Mouse (Mus musculus) neural tube, embryonic 14.5 days (tissue): ENCODE data around the gene Mgat1. TPM values are rescaled to one million over a fixed set of nuclear protein-coding genes. Genes with fewer than 3 reads are reported as not detected.

ENCODE experiments used
- ATAC-seq: fragments of 200-750 bp; cut with Nextera tagmentation; 2 replicates; pipeline ENCODE4 v1.8.0; 2017; ENCODE audit warnings: low read depth, mild to moderate bottlenecking, moderate TSS enrichment, moderate library complexity
- H3K27ac ChIP-seq: fragments of 300-500 bp; sonication (generic); 2 replicates; pipeline ENCODE4 v1.5.1; 2014; ENCODE audit warnings: low read depth, mild to moderate bottlenecking, control low read depth, low read length, moderate library complexity, mixed read lengths
- H3K27me3 ChIP-seq: fragments of 300-500 bp; sonication (generic); 2 replicates; pipeline ENCODE4 v1.6.1; 2014; ENCODE audit warnings: low read length; ENCODE audit not compliant: control insufficient read depth, insufficient read depth
- H3K36me3 ChIP-seq: fragments of 300-500 bp; sonication (generic); 2 replicates; pipeline ENCODE4 v1.6.1; 2014; ENCODE audit warnings: low read length, mixed read lengths; ENCODE audit not compliant: control insufficient read depth, insufficient read depth
- H3K4me1 ChIP-seq: fragments of 300-500 bp; sonication (generic); 2 replicates; pipeline ENCODE4 v1.6.1; 2014; ENCODE audit warnings: low read length; ENCODE audit not compliant: control insufficient read depth, insufficient read depth
- H3K4me2 ChIP-seq: fragments of 300-500 bp; sonication (generic); 2 replicates; pipeline ENCODE4 v1.6.1; 2014; ENCODE audit warnings: mild to moderate bottlenecking, low read depth, low read length, control low read depth
- H3K4me3 ChIP-seq: fragments of 300-500 bp; sonication (generic); 2 replicates; pipeline ENCODE4 v1.5.1; 2014; ENCODE audit warnings: low read depth, low read length, control low read depth, mixed read lengths
- H3K9ac ChIP-seq: fragments of 300-500 bp; sonication (generic); replicated peaks from 2 replicates; pipeline ENCODE4 v1.6.1; 2014; ENCODE audit warnings: low read depth, mild to moderate bottlenecking, control low read depth, low read length, mixed read lengths
- H3K9me3 ChIP-seq: fragments of 300-500 bp; sonication (generic); 2 replicates; pipeline ENCODE4 v1.6.1; 2016; ENCODE audit warnings: low read length; ENCODE audit not compliant: control insufficient read depth
- WGBS: fragments of 180-500 bp; shearing (Covaris S2); extraction: QIAGEN DNeasy Blood & Tissue Kit; methylation state at CpG from one replicate; pipeline ENCODE4 v1.1.7; 2014; 5-methylcytosine and 5-hydroxymethylcytosine counted together
- polyA plus RNA-seq: library from polyadenylated mRNA; unstranded; fragments of >200 nt; fragmentation: Nextera tagmentation; extraction: Ambion mirVana; gene quantifications from 2 replicates; pipeline ENCODE4 v1.2.1, GENCODE M21; 2014

Mgat1 gene
- polyA plus RNA-seq, 1 experiment from 2014 or later: 22.6 TPM

GRCm38 (mm10) chr11:49246523-49246922, 2.5 kb downstream of the Mgat1 start:
- ATAC-seq: no peak
- Histone ChIP-seq H3K36me3 (no peaks in the 10 kb centered on the region), H3K4me2 (no peak overlapping the region), H3K9me3 (no peaks in the 10 kb centered on the region), H3K4me1 (peaks cover 16% of the 10 kb centered on the region; the same call in 1 of the 2 replicates), H3K27me3 (no peaks in the 10 kb centered on the region), H3K9ac (no peak overlapping the region), H3K4me3 (no peak overlapping the region), H3K27ac (no peak overlapping the region)
- 89% methylated on average over 4 of the region's 4 CpGs for WGBS

- Histone ChIP-seq H3K27ac (no peak overlapping the region), H3K4me2 (no peak overlapping the region), H3K9ac (no peak overlapping the region), H3K4me3 (no peak overlapping the region), H3K9me3 (no peaks in the 10 kb centered on the region), H3K4me1 (peaks cover 16% of the 10 kb centered on the region; the same call in 1 of the 2 replicates), H3K36me3 (no peaks in the 10 kb centered on the region), H3K27me3 (no peaks in the 10 kb centered on the region)
- no peak for ATAC-seq
- 47% methylated on average over 2 of the region's 2 CpGs for WGBS
These were observed 3.3 kb downstream of the Mgat1 start for GRCm38 (mm10) chr11:49247255-49247654.

GRCm38 (mm10) chr11:49248226-49248973, 4.4 kb downstream of the Mgat1 start:
- H3K4me3 ChIP-seq: no peak overlapping the region
- ATAC-seq: no peak
- H3K4me2 ChIP-seq: no peak overlapping the region
- peaks cover 16% of the 10 kb centered on the region; the same call in 1 of the 2 replicates for H3K4me1 ChIP-seq
- 74% methylated on average over 6 of the region's 6 CpGs for WGBS
- no peak overlapping the region for H3K27ac ChIP-seq
- no peak overlapping the region for H3K9ac ChIP-seq
- no peaks in the 10 kb centered on the region for H3K27me3 ChIP-seq
- no peaks in the 10 kb centered on the region for H3K36me3 ChIP-seq
- H3K9me3 ChIP-seq: no peaks in the 10 kb centered on the region

DNA sequence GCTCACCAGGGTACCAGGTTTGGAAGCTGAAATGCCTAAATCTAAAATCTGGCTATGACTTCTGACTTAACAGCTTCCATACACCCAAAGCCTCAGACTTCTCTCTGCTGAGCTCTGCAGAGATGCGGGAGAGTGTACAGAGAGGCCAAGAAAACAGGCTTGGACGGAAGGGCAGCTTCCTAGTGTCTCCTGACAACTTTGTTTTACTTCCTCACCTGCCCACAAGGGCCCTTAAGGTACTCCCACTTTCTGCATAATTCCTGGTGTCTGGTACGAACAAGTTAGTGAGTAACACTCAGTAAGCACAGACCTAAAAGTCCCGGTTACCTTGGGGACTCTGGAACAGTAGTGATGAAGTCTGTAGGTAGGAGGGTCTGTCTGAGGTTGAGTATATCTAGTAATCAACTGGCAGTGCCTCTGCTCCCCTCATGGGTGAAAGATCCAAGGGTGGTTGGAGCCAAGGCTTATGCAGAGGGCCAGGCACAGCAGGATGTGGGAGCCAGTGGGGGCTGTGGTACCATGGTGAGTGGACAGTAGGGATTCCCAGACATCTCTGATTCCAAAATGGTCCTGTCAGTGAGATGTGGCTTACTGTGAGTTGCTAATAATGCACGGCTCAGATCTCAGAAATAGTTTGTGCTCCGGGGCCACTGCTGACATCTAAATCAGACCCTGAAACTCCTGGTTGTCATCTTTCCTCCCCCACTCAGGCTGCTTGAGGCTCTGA, 5.1 kb downstream of the Mgat1 start:
- no peak overlapping the region for H3K27ac ChIP-seq
- H3K4me1 ChIP-seq: peaks cover 16% of the 10 kb centered on the region; the same call in 1 of the 2 replicates

GRCm38 (mm10) chr11:49249811-49250421, 5.9 kb downstream of the Mgat1 start:
- Histone ChIP-seq H3K9ac (peak overlapping the region; percentile 65), H3K4me1 (peaks cover 16% of the 10 kb centered on the region; the same call in 1 of the 2 replicates), H3K27ac (peak overlapping the region; percentile 69), H3K27me3 (no peaks in the 10 kb centered on the region), H3K9me3 (no peaks in the 10 kb centered on the region), H3K4me2 (peak overlapping the region; percentile 81), H3K36me3 (no peaks in the 10 kb centered on the region), H3K4me3 (peak overlapping the region; percentile 53)
- no peak; the same call in 1 of the 2 replicates for ATAC-seq
- WGBS: 37% methylated on average over 10 of the region's 10 CpGs

More for the DNA sequence above, 5.1 kb downstream of the Mgat1 start:
- H3K9me3 ChIP-seq: no peaks in the 10 kb centered on the region
- no peaks in the 10 kb centered on the region for H3K27me3 ChIP-seq
- ATAC-seq: no peak
- 83% methylated on average over 6 of the region's 6 CpGs for WGBS
- H3K36me3 ChIP-seq: no peaks in the 10 kb centered on the region
- no peak overlapping the region for H3K4me3 ChIP-seq
- no peak overlapping the region for H3K4me2 ChIP-seq
- H3K9ac ChIP-seq: no peak overlapping the region

DNA sequence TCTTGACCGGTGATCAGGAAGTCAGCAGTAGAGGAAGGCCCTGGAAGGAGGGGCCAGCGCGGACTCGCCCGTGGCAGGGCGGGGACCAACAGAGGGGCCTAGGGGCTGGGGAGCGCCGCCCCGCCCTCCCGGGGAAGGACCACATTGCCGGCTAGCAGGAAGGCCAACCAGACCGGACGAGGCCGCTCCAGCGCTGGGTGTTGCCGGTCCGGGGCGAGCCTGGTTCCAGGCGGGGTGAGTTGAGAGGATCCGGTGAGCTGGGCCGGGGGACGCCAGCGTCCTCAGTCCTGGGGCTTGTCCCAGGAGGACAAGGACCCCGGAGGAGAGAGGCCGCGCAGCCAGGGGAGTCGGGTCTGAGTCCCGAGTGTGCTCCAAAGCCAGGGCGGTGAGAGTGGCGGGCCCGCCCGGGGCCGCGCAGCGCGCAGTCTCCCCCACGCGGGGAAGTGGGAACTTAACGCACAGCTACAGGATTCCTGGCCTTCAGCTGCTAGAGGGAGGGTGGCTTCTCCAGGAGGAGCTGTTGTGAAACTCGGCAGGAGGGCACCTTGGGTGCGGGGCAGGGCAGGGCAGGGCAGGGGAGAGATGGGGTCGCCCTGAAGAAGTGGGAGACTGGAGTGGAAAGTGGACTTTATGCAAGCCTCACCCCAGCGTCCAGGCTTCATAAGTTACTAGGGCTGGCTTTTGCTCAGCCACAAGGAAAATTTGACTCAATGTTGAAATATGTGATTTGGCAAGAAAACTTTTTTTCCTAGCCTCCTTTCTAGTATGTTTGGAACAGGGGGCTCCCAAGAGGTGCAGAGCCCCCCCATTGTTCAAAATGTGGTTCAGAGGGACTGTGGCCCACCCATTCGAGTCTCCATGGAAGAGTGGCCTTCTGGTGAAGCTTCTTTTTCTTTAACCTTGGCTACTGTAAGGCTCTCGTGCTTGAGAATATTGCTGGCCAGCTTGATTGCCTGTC, 6.7 kb downstream of the Mgat1 start:
- Histone ChIP-seq H3K9me3 (no peaks in the 10 kb centered on the region), H3K27ac (peak overlapping the region; percentile 69), H3K9ac (peak overlapping the region; percentile 65), H3K27me3 (no peaks in the 10 kb centered on the region), H3K4me1 (peaks cover 14% of the 10 kb centered on the region; the same call in 1 of the 2 replicates), H3K36me3 (no peaks in the 10 kb centered on the region), H3K4me2 (peak overlapping the region; percentile 81), H3K4me3 (peak overlapping the region; percentile 53)
- WGBS: 1% methylated on average over 45 of the region's 45 CpGs
- peak; percentile 93 for ATAC-seq

DNA sequence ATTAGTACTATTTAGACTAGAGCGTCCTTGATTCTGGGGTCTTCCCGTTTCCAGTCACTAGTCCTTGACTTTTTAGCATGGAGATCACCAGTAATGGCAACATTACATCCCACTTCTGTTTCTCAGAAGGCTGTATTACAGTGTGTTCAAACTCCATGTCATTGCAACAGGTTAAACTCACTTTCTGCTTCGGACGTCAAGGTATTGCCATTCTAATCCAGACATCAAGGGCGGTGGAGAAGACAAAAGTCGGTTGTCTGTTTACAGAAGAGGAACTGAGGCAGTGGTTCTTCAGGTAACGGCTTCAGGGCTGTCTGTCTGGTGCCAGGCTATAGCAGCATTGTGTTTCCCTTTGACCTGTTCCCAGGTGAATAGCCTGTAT, 7.4 kb downstream of the Mgat1 start:
- Histone ChIP-seq H3K9ac (no peak overlapping the region), H3K27me3 (no peaks in the 10 kb centered on the region), H3K4me1 (peaks cover 14% of the 10 kb centered on the region; the same call in 1 of the 2 replicates), H3K4me3 (peak overlapping the region; percentile 53; the same call in 1 of the 2 replicates), H3K27ac (no peak overlapping the region), H3K36me3 (no peaks in the 10 kb centered on the region), H3K9me3 (no peaks in the 10 kb centered on the region), H3K4me2 (peak overlapping the region; percentile 81)
- 67% methylated on average over 7 of the region's 7 CpGs for WGBS
- no peak for ATAC-seq

- H3K9ac ChIP-seq: no peak overlapping the region
- no peak for ATAC-seq
- H3K4me1 ChIP-seq: peaks cover 14% of the 10 kb centered on the region; the same call in 1 of the 2 replicates
- H3K27ac ChIP-seq: no peak overlapping the region
- no peaks in the 10 kb centered on the region for H3K36me3 ChIP-seq
- no peaks in the 10 kb centered on the region for H3K9me3 ChIP-seq
- no peak overlapping the region for H3K4me2 ChIP-seq
- WGBS: 92% methylated on average over 5 of the region's 5 CpGs
- no peaks in the 10 kb centered on the region for H3K27me3 ChIP-seq
- H3K4me3 ChIP-seq: no peak overlapping the region
These were observed 8.1 kb downstream of the Mgat1 start for GRCm38 (mm10) chr11:49252048-49252447.
